Mouse (Mus musculus) adrenal gland, adult (tissue): ENCODE results near the gene Gm8765.
"Not testable (repeated sequence)": the region's sequence is repeated elsewhere in the genome, so short reads cannot be mapped to it uniquely, and the experiment has no call there.

ENCODE experiments used
- DNase-seq, 2 experiments: peaks; one replicate each; pipeline ENCODE4 v3.0.0; 2022 to 2023; ENCODE audit warnings: low spot score in 1 of 2; ENCODE audit not compliant: inconsistent age in 2 of 2

Gene Gm8765

GRCm38 (mm10) chr13:50698012-50698411 is at the start of gene Gm8765:
TSS of gene Gm8765 (plus strand) at chr13:50698312.
- DNase-seq, result not testable (repeated sequence)

- DNase-seq, result peak; percentile 10 to 50
Measured at GRCm38 (mm10) chr13:50648771-50649170, 49.3 kb upstream of the Gm8765 start.

GRCm38 (mm10) chr13:50750282-50750681 is 52.2 kb downstream of the Gm8765 start:
- peak in 1 of 2 experiments; percentile 21 for DNase-seq

- no peak for DNase-seq
Measured at GRCm38 (mm10) chr13:50751732-50752131, 53.6 kb downstream of the Gm8765 start.

- DNase-seq, result not testable (repeated sequence)
Measured at GRCm38 (mm10) chr13:50752961-50753360, 54.8 kb downstream of the Gm8765 start.
